In genomic region chr14:9974402-9974801, GRCm38 (mm10) we compare ENCODE assay signal across 17 mouse cellular contexts.
A peak's percentile ranks its signal among the peaks of the same experiment; 100 is the strongest.
DNase-seq lines count a peak whose midpoint lies in the region; ATAC-seq and TF ChIP-seq lines count a peak whose summit lies in the region.
"Had no signal": no experiment of that assay in that cellular context is flagged by ENCODE, and none has a peak within 500 bp of the region (broad histone marks: within the 10 kb centered on the region; RNA-seq: fewer than 3 reads in every experiment).

No protein-coding gene starts in this region.

- no peak overlapping the region for H3K4me2 ChIP-seq in hindbrain, embryonic 16.5 days (ENCODE audit: low read length)
- H3K4me2 ChIP-seq in forebrain, postnatal 0 days (ENCODE audit: low read depth): no peak overlapping the region

- no peaks in the 10 kb centered on the region for H3K36me3 ChIP-seq in hindbrain, embryonic 16.5 days (ENCODE audit: control insufficient read depth, insufficient read depth, low read length)
- no peaks in the 10 kb centered on the region for H3K36me3 ChIP-seq in hindbrain, embryonic 10.5 days
- no peaks in the 10 kb centered on the region for H3K36me3 ChIP-seq in forebrain, postnatal 0 days (ENCODE audit: insufficient read depth)

- ATAC-seq in hindbrain, embryonic 16.5 days: peak; percentile 60; the same call in 1 of the 2 replicates
- ATAC-seq in forebrain, postnatal 0 days: peak; percentile 77

- no peak overlapping the region for H3K4me3 ChIP-seq in hindbrain, embryonic 16.5 days (ENCODE audit: low read length)
- no peak overlapping the region for H3K4me3 ChIP-seq in hindbrain, embryonic 10.5 days
- H3K4me3 ChIP-seq in forebrain, postnatal 0 days (ENCODE audit: low read depth, low read length): no peak overlapping the region

- H3K27me3 ChIP-seq in hindbrain, embryonic 16.5 days (replicated peaks; ENCODE audit: control insufficient read depth, insufficient read depth, low read length): no peaks in the 10 kb centered on the region
- H3K27me3 ChIP-seq in hindbrain, embryonic 10.5 days (ENCODE audit: insufficient read depth, poor library complexity, severe bottlenecking): no peaks in the 10 kb centered on the region
- no peaks in the 10 kb centered on the region for H3K27me3 ChIP-seq in forebrain, postnatal 0 days (ENCODE audit: insufficient read depth, low read length)

- no peak overlapping the region for H3K27ac ChIP-seq in hindbrain, embryonic 16.5 days (ENCODE audit: low read depth, low read length)
- no peak overlapping the region for H3K27ac ChIP-seq in hindbrain, embryonic 10.5 days
- H3K27ac ChIP-seq in forebrain, postnatal 0 days (ENCODE audit: low read depth, low read length): no peak overlapping the region

- no peak for TF ChIP-seq CTCF in forebrain, postnatal 0 days (IDR thresholded peaks at IDR 0.05; ENCODE audit: low read depth)

- no peaks in the 10 kb centered on the region; the same call in 1 of the 2 replicates for H3K4me1 ChIP-seq in hindbrain, embryonic 16.5 days (ENCODE audit: control insufficient read depth, insufficient read depth, low read depth, low read length)
- 0 out of 2 replicates have a peak, but pooled peaks cover 2% of the 10 kb centered on the region for H3K4me1 ChIP-seq in hindbrain, embryonic 10.5 days (replicated peaks)
- no peaks in the 10 kb centered on the region for H3K4me1 ChIP-seq in forebrain, postnatal 0 days (ENCODE audit: insufficient read depth)

- peak; percentile 22 for DNase-seq in embryo, embryonic 10 days (ENCODE audit: low spot score)
- no peak for DNase-seq in embryo, embryonic 9.5 days (ENCODE audit: extremely low spot score)
- no peak for DNase-seq in hindbrain, embryonic 10.5 days (ENCODE audit: low spot score)
- peak; percentile 13 for DNase-seq in R1 (ENCODE audit: low read depth, low spot score)
- peak; percentile 43 for DNase-seq in forebrain, postnatal 0 days
- no peak for DNase-seq in adrenal gland, postnatal 4 days (ENCODE audit: low spot score in 2 of 2)
- DNase-seq in layer of hippocampus, adult 9-11 months: no peak
- DNase-seq: cerebellum, adult 11-12 months; gastrocnemius, postnatal 14 days; heart, postnatal 10 days; kidney, adult 2 months; kidney, postnatal 25 days; liver; lung, adult 18-20 months; right cerebral cortex, postnatal 4 days; thymus, postnatal 36 days had no signal

- H3K9me3 ChIP-seq in hindbrain, embryonic 16.5 days (ENCODE audit: control insufficient read depth, low read length): no peaks in the 10 kb centered on the region
- no peaks in the 10 kb centered on the region for H3K9me3 ChIP-seq in hindbrain, embryonic 10.5 days
- no peaks in the 10 kb centered on the region for H3K9me3 ChIP-seq in forebrain, postnatal 0 days (ENCODE audit: low read length)

- H3K9ac ChIP-seq in hindbrain, embryonic 16.5 days (ENCODE audit: low read depth, low read length): no peak overlapping the region
- H3K9ac ChIP-seq in forebrain, postnatal 0 days: no peak overlapping the region

- WGBS in hindbrain, embryonic 16.5 days: 51% methylated on average over 3 of the region's 3 CpGs
- WGBS in hindbrain, embryonic 10.5 days: 59% methylated on average over 3 of the region's 3 CpGs
- 30% methylated on average over 3 of the region's 3 CpGs for WGBS in forebrain, postnatal 0 days

Comparison
In these comparisons a context has a peak if more than half of its experiments do, and no peak if none do; other contexts are left out.
1. DNase-seq: peak in embryo, embryonic 10 days (single experiment), R1 (single experiment) and forebrain, postnatal 0 days (single experiment); none in embryo, embryonic 9.5 days (single experiment), hindbrain, embryonic 10.5 days (single experiment), adrenal gland, postnatal 4 days (0 of 2) and layer of hippocampus, adult 9-11 months (single experiment).